Mouse (Mus musculus) G1E-ER4 (cell line): ENCODE data around the gene Lrrc74b. TPM values are rescaled to one million over a fixed set of nuclear protein-coding genes. Genes with fewer than 3 reads are reported as not detected.

Source experiments
- GATA1 ChIP-seq: IDR thresholded peaks from one replicate; pipeline ENCODE4 v1.8.0; 2012; ENCODE audit warnings: low read length, inconsistent platforms
- polyA plus RNA-seq: library from polyadenylated mRNA; stranded (reverse); fragments of >175 nt; gene quantifications from 2 replicates; pipeline ENCODE4 v1.2.3, GENCODE M21; 2012

Lrrc74b gene
- polyA plus RNA-seq, 1 experiment = not detected

- TF ChIP-seq GATA1 = no peak
Measured at GRCm38 (mm10) chr16:17518910-17519309, 42.1 kb downstream of the Lrrc74b start.

DNA sequence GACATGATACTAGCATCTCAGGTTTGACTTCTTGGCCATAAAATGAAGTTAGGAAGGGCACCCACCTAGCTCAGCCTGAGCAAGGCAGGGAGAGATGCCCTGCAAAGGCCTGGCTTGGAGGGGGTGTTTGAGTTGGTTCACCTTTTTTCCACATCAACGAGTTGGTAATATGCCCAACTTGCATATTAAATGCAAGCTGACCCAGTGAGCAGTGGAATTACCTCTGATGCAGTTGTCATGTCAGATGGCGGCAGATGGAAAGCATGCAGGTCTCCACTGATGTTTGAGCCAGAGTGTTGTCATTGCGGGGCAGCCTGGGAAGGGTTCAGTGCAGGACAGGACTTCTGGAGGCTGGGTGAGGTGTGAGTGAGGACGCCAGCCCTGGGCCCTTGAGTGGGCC lies 49.6 kb downstream of the Lrrc74b start:
- no peak for TF ChIP-seq GATA1

GRCm38 (mm10) chr16:17510686-17511085 lies 50.4 kb downstream of the Lrrc74b start:
- no peak for TF ChIP-seq GATA1

DNA sequence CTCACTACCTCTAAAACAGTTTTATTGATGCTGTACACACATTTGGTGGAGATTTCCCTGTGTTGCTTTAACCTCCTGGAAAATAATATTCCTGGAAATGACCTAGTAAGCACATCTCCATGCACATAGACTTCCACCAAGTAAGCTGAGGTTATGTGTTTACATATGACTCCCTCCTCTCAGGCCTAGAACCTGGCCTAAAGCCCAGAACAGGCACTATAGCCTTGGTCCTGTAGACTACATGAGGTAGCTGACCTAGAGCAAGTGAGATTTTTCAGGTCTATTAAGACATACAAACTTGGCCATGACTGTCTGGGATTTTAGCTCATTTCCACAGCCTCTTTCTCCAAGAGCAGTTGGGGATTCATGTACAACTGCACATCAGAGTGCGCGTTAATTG lies 50.9 kb downstream of the Lrrc74b start:
- TF ChIP-seq GATA1 = no peak

DNA sequence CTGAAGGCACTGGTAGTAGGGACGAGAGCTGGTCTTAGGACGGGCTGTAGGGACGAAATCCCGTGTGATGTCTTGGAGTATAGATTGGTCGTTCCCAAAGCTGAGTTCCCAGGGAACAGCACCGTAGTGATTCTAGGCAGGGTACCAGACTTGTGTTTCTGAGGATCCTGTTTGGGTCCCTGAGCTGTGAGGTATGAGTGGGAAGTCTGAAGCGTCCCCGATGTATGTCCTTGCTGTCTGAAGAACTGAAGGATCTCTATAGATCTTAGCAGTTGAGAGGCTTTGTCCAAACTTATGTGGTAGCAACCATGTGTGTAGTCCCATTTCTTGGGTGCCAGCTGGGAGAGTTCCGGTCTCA lies 51.8 kb downstream of the Lrrc74b start:
- TF ChIP-seq GATA1 = no peak

- no peak for TF ChIP-seq GATA1
Measured at GRCm38 (mm10) chr16:17508546-17509239, 52.4 kb downstream of the Lrrc74b start, which contains the start of gene Lztr1. Gene Lztr1 (plus strand): TSS chr16:17508688.

- no peak for TF ChIP-seq GATA1
Measured at GRCm38 (mm10) chr16:17507018-17507552, 54.0 kb downstream of the Lrrc74b start.

DNA sequence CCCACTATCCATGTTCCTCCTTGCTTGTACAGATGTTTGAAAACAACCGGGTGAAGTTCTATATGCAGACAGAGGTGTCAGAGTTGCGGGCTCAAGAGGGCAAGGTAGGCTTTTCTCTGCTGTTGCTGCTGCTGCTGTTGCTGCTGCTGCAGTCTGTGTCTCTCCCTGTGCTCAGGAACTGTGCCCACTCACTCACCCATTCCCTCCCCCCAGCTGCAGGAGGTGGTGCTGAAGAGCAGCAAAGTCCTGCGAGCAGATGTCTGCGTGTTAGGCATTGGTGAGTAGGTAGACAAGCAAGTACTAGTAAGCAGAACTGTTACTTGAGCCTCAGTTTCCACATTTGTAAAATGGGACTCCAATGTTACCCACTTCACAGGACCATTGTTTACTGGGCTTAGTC lies 58.4 kb downstream of the Lrrc74b start:
- TF ChIP-seq GATA1 = no peak

DNA sequence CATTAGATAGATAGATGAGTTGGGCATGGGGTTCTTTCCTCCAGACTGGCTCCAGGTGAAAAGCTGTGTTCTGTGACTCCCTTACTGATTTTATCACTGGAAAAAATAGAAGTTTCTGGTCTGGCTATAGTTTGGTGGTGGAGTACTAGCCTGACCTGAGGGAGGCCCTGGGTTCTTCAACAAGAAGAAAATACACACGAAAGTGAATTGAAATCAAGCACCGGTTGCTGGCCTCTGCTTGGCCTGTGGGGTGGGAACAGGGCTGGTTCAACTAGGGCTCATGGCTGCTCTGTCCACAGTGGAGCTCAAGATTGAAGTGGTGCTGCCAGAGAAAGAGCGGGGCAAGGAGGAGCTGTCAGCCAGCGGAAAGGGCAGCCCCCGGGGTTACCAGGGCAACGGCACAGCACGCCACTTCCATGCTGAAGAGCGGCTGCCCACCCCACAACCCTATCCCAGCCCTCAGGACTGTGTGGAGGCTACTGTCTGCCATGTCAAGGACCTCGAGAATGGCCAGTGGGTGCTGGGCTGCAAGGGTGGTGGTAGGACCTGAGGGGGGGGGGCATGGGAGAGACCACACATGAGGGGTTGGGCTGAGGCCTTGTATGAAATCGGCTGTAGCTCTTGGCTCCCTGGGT lies 61.7 kb downstream of the Lrrc74b start:
- no peak for TF ChIP-seq GATA1

DNA sequence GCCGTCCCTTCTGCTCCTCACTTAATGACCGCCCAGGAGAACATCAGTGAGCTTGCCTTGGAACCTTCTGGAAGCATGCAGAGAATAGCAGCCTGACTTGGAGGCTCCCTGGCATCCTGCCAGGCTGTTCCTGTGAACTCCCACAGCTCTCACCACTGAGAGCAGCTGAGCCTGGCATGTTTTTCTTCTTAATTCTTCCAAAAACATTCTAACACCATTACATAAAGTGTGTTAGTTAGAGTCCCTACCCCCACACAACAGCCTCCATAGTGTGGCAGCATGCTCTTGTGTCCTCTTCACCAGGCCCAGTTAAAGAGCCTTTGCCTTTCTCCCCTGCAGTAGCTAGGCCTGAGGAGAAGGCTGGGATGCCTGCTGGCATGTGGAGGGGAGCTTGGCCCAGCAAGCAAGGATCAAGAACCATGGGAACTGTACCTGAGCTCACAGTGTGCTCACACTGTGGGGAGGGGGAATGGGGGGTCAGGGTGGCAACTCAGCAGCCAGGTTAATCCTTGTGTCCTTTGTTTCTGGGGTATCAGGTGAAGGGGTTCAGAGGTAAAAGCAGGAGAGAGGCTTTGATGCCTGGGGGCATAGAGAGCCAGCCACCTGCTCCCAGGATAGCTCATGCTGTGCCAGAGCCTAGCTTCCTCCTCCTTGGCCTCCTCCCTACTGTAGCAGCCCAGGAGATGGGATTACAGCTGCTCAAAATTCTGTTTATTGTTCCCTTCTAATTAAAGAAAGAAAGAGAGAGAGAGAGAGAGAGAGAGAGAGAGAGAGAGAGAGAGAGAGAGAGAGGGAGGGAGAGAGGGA lies 64.3 kb downstream of the Lrrc74b start:
- TF ChIP-seq GATA1 = no peak

Other genes starting within 250 kb of the Lrrc74b start
- gene Serpind1, start 229.9 kb downstream of the Lrrc74b start, polyA plus RNA-seq = not detected in 2 replicates
- 5.3 and 6.1 TPM in 2 replicates for gene Snap29, start 155.3 kb downstream of the Lrrc74b start, polyA plus RNA-seq
- gene Pi4ka, start 154.9 kb downstream of the Lrrc74b start, polyA plus RNA-seq = 11.6 and 20.2 TPM in 2 replicates
- gene Crkl, start 109.3 kb downstream of the Lrrc74b start, polyA plus RNA-seq = 22.8 and 23.1 TPM in 2 replicates
- not detected in 2 replicates for gene Aifm3, start 71.6 kb downstream of the Lrrc74b start, polyA plus RNA-seq
- gene Lztr1, start 52.6 kb downstream of the Lrrc74b start, polyA plus RNA-seq = 19.1 and 41.2 TPM in 2 replicates
- gene Thap7, start 30.1 kb downstream of the Lrrc74b start, polyA plus RNA-seq = 214 and 234 TPM in 2 replicates
- gene P2rx6, start 638 bp upstream of the Lrrc74b start, polyA plus RNA-seq = 0.03 TPM in 1 of 2 replicates, not detected in the other
- gene Slc7a4, start 22.0 kb upstream of the Lrrc74b start, polyA plus RNA-seq = not detected in 2 replicates
- gene Smpd4, start 58.1 kb upstream of the Lrrc74b start, polyA plus RNA-seq = 16.9 and 31.4 TPM in 2 replicates
- gene Ccdc74a, start 85.2 kb upstream of the Lrrc74b start, polyA plus RNA-seq = 6.1 and 7.5 TPM in 2 replicates
- gene Med15, start 171.6 kb upstream of the Lrrc74b start, polyA plus RNA-seq = 176 and 227 TPM in 2 replicates
- gene Klhl22, start 198.4 kb upstream of the Lrrc74b start, polyA plus RNA-seq = not detected in 2 replicates
- not detected in 2 replicates for gene Scarf2, start 236.0 kb upstream of the Lrrc74b start, polyA plus RNA-seq